Mouse (Mus musculus) CH12.LX (cell line): ENCODE results near the gene Spink4. TPM values are rescaled to one million over a fixed set of nuclear protein-coding genes. Genes with fewer than 3 reads are reported as not detected.
A peak's percentile ranks its signal among the peaks of the same experiment; 100 is the strongest.

Experiments used
- DNase-seq: peaks from one replicate; pipeline ENCODE4 v3.0.0-alpha.2; 2013; ENCODE audit errors: extremely low read depth
- H3K27ac ChIP-seq: 2 replicates; pipeline ENCODE4 v1.5.1; 2012; ENCODE audit warnings: low read depth, mild to moderate bottlenecking, control low read depth, moderate library complexity; ENCODE audit not compliant: insufficient read depth
- H3K27me3 ChIP-seq: replicated peaks from 2 replicates; pipeline ENCODE3; 2012; ENCODE audit warnings: inconsistent platforms
- H3K36me3 ChIP-seq, 2 experiments: replicated peaks in 1 of 2; 2 replicates each; pipeline versions ENCODE3 to v1.6.1; 2012; ENCODE audit warnings: inconsistent platforms in 1 of 2, low read length in 1 of 2, mild to moderate bottlenecking in 1 of 2, mixed read lengths in 1 of 2, moderate library complexity in 1 of 2; ENCODE audit not compliant: control insufficient read depth in 1 of 2, insufficient read depth in 1 of 2
- H3K4me1 ChIP-seq, 2 experiments: 2 replicates each; pipeline ENCODE4 v1.6.1; 2012; ENCODE audit warnings: inconsistent platforms in 1 of 2, moderate library complexity in 1 of 2; ENCODE audit not compliant: insufficient read depth in 2 of 2, control insufficient read depth in 1 of 2
- H3K4me2 ChIP-seq: 2 replicates; pipeline ENCODE4 v1.6.1; 2012; ENCODE audit warnings: low read depth, mild to moderate bottlenecking, control low read depth; ENCODE audit not compliant: poor library complexity, insufficient read depth, severe bottlenecking
- H3K4me3 ChIP-seq, 3 experiments: fragments of 150-350 bp in 1 of 3; sonication (generic) in 1 of 3; replicated peaks in 1 of 3; 2 replicates each; pipeline versions ENCODE3 to v1.5.1; 2011 to 2012; ENCODE audit warnings: low read depth in 2 of 3, low read length in 2 of 3, mild to moderate bottlenecking in 2 of 3, moderate library complexity in 2 of 3, control low read depth in 1 of 3, improper control_type of control experiment in 1 of 3, inconsistent platforms in 1 of 3, mixed read lengths in 1 of 3; ENCODE audit not compliant: poor library complexity in 1 of 3
- H3K79me2 ChIP-seq: replicated peaks from 2 replicates; pipeline ENCODE4 v1.6.1; 2012; ENCODE audit warnings: mild to moderate bottlenecking, moderate library complexity; ENCODE audit not compliant: control insufficient read depth, poor library complexity, insufficient read depth, severe bottlenecking; ENCODE audit errors: extremely low read depth
- H3K9ac ChIP-seq: 2 replicates; pipeline ENCODE4 v1.6.1; 2012; ENCODE audit warnings: low read depth, mild to moderate bottlenecking, control low read depth, moderate library complexity; ENCODE audit not compliant: insufficient read depth
- H3K9me3 ChIP-seq: replicated peaks from 2 replicates; pipeline ENCODE3; 2012; ENCODE audit warnings: low read length, inconsistent platforms, mixed read lengths
- BHLHE40 ChIP-seq: IDR thresholded peaks from 2 replicates; pipeline ENCODE4 v1.6.1; 2011; ENCODE audit warnings: mild to moderate bottlenecking, low read depth, low read length, improper control_type of control experiment
- CHD1 ChIP-seq: IDR thresholded peaks from 2 replicates; pipeline ENCODE4 v1.6.1; 2012; ENCODE audit warnings: low read depth, low read length, improper control_type of control experiment, inconsistent platforms
- CHD2 ChIP-seq: IDR thresholded peaks from 2 replicates; pipeline ENCODE4 v1.6.1; 2011; ENCODE audit warnings: low read length, improper control_type of control experiment
- CTCF ChIP-seq, 2 experiments: IDR thresholded peaks in 1 of 2; conservative IDR thresholded peaks in 1 of 2; 2 replicates each; pipeline ENCODE4 v1.5.1; 2011 to 2012; ENCODE audit warnings: low read depth in 2 of 2, low read length in 2 of 2, improper control_type of control experiment in 1 of 2, inconsistent platforms in 1 of 2, mild to moderate bottlenecking in 1 of 2, moderate library complexity in 1 of 2
- ELF1 ChIP-seq: IDR thresholded peaks from 2 replicates; pipeline ENCODE4 v1.6.1; 2014; ENCODE audit warnings: low read depth, mild to moderate bottlenecking, inconsistent platforms, low read length, improper control_type of control experiment
- ETS1 ChIP-seq: conservative IDR thresholded peaks from 2 replicates; pipeline ENCODE4 v1.6.1; 2012; ENCODE audit warnings: low read depth, mild to moderate bottlenecking, inconsistent platforms, low read length, improper control_type of control experiment, moderate library complexity
- GABPA ChIP-seq: IDR thresholded peaks from 2 replicates; pipeline ENCODE4 v1.6.1; 2012; ENCODE audit warnings: low read depth, low read length, improper control_type of control experiment, inconsistent platforms; ENCODE audit not compliant: insufficient replicate concordance
- IRF4 ChIP-seq: IDR thresholded peaks from 2 replicates; pipeline ENCODE4 v1.6.1; 2014; ENCODE audit warnings: low read depth, mild to moderate bottlenecking, inconsistent platforms, low read length, improper control_type of control experiment
- JUN ChIP-seq: IDR thresholded peaks from 2 replicates; pipeline ENCODE4 v1.6.1; 2011; ENCODE audit warnings: low read depth, mild to moderate bottlenecking, low read length, improper control_type of control experiment, moderate library complexity; ENCODE audit not compliant: insufficient read depth
- JUND ChIP-seq: conservative IDR thresholded peaks from 2 replicates; pipeline ENCODE4 v1.6.1; 2011; ENCODE audit warnings: low read depth, low read length, improper control_type of control experiment
- KAT2A ChIP-seq: IDR thresholded peaks from 2 replicates; pipeline ENCODE4 v1.6.1; 2012; ENCODE audit warnings: low read length, improper control_type of control experiment, inconsistent platforms; ENCODE audit not compliant: insufficient replicate concordance
- MAFK ChIP-seq: IDR thresholded peaks from 2 replicates; pipeline ENCODE4 v1.6.1; 2011; ENCODE audit warnings: low read length, improper control_type of control experiment; ENCODE audit not compliant: insufficient replicate concordance
- MAZ ChIP-seq: IDR thresholded peaks from 2 replicates; pipeline ENCODE4 v1.6.1; 2012; ENCODE audit warnings: low read depth, mild to moderate bottlenecking, inconsistent platforms, low read length, improper control_type of control experiment, moderate library complexity
- MEF2A ChIP-seq: IDR thresholded peaks from 2 replicates; pipeline ENCODE4 v1.6.1; 2014; ENCODE audit warnings: low read depth, mild to moderate bottlenecking, inconsistent platforms, low read length, improper control_type of control experiment, borderline replicate concordance
- MYC ChIP-seq: IDR thresholded peaks from 2 replicates; pipeline ENCODE4 v1.6.1; 2011; ENCODE audit warnings: low read depth, mild to moderate bottlenecking, improper control_type of control experiment, low read length
- NELFE ChIP-seq: IDR thresholded peaks from 2 replicates; pipeline ENCODE4 v1.6.1; 2011; ENCODE audit warnings: low read depth, low read length, improper control_type of control experiment
- POLR2A ChIP-seq: IDR thresholded peaks from 2 replicates; pipeline ENCODE4 v1.6.1; 2011; ENCODE audit warnings: low read depth, mild to moderate bottlenecking, improper control_type of control experiment, low read length
- POLR2AphosphoS2 ChIP-seq: IDR thresholded peaks from 2 replicates; pipeline ENCODE4 v1.6.1; 2011; ENCODE audit warnings: low read depth, low read length, improper control_type of control experiment
- RCOR1 ChIP-seq: conservative IDR thresholded peaks from 2 replicates; pipeline ENCODE4 v1.6.1; 2012; ENCODE audit warnings: low read depth, mild to moderate bottlenecking, inconsistent platforms, low read length, improper control_type of control experiment
- USF1 ChIP-seq: IDR thresholded peaks from 2 replicates; pipeline ENCODE4 v1.6.1; 2014; ENCODE audit warnings: low read depth, mild to moderate bottlenecking, inconsistent platforms, low read length, improper control_type of control experiment
- ZC3H11A ChIP-seq: IDR thresholded peaks from 2 replicates; pipeline ENCODE4 v1.6.1; 2012; ENCODE audit warnings: low read depth, mild to moderate bottlenecking, inconsistent platforms, low read length, improper control_type of control experiment
- ZKSCAN1 ChIP-seq: IDR thresholded peaks from 2 replicates; pipeline ENCODE4 v1.6.1; 2012; ENCODE audit warnings: low read depth, inconsistent platforms, low read length, improper control_type of control experiment, borderline replicate concordance
- ZMIZ1 ChIP-seq: IDR thresholded peaks from 2 replicates; pipeline ENCODE4 v1.6.1; 2012; ENCODE audit warnings: low read depth, mild to moderate bottlenecking, inconsistent platforms, low read length, improper control_type of control experiment
- ZNF384 ChIP-seq: IDR thresholded peaks from 2 replicates; pipeline ENCODE4 v1.6.1; 2012; ENCODE audit warnings: low read depth, low read length, improper control_type of control experiment, inconsistent platforms
- dilution Hi-C: fragments of 300-500 bp; cut with MboI; formaldehyde crosslinking; loops from 2 replicates; pipeline ENCODE4 v1.14.3; 2020; ENCODE audit warnings: low sequenced_read_pairs; ENCODE audit not compliant: extremely low pct_unique_long_range_greater_than_20kb, extremely low pct_ligation_motif_present
- in situ Hi-C: fragments of 300-500 bp; cut with MboI; formaldehyde crosslinking; loops from 3 replicates; pipeline ENCODE4 v1.14.3; 2019; ENCODE audit warnings: low sequenced_read_pairs, low pct_ligation_motif_present, low pct_unique_long_range_greater_than_20kb, mixed read lengths
- polyA plus RNA-seq: library from polyadenylated mRNA; unstranded; fragments of >175 nt; gene quantifications from 2 replicates; pipeline ENCODE4 v1.2.1, GENCODE M21; 2012; ENCODE audit warnings: low read depth; ENCODE audit not compliant: insufficient read length
- total RNA-seq, 2 experiments: library from RNA; depleted of rRNA; stranded (reverse); fragments of 300-350 nt in 1 of 2; fragments of >200 nt in 1 of 2; gene quantifications; 2 replicates each; pipeline ENCODE4 v1.2.3; 2012 to 2014

Spink4 gene
- total and polyA plus RNA-seq, 3 experiments = not detected

GRCm38 (mm10) chr4:40915947-40916346 is 3.9 kb upstream of the Spink4 start:
- DNase-seq = no peak
- in situ Hi-C loops (no loop called here), dilution Hi-C loops (no loop called here)
- Histone ChIP-seq H3K9me3 (peaks cover 3% of the 10 kb centered on the region), H3K4me1 (no peaks in the 10 kb centered on the region), H3K79me2 (no peaks in the 10 kb centered on the region), H3K36me3 (no peaks in the 10 kb centered on the region), H3K9ac (no peak overlapping the region), H3K27ac (no peak overlapping the region), H3K4me3 (no peak overlapping the region), H3K27me3 (peaks cover 1% of the 10 kb centered on the region), H3K4me2 (no peak overlapping the region)
- TF ChIP-seq ETS1 (no peak), USF1 (no peak), MYC (no peak), ZMIZ1 (no peak), NELFE (no peak), ZKSCAN1 (no peak), JUN (no peak), GABPA (no peak), BHLHE40 (no peak), POLR2A (no peak)

DNA sequence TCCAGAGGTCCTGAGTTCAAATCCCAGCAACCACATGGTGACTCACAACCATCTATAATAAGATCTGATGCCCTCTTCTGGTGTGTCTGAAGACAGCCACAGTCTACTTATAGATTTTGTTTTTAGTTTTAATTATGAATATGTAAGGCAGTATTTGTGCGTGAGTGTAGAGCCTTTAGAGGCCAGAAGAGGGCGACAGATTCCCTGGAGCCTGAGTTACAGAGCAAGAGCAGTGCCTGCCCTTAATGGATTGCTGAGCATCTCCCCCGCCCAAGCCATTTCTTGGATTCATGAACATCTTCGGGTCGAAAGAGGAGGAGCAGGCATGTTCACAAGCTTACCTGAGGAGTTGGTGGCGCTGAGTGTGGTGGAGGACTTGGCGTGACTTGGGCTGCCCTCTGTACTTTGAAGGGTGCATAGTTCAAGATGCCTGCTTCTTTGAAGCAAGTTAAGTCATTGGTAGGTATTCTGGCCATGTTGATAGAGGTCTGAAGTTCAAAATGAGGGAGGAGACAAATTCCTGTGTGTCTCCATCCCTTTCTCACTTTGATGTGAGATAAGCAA is 3.2 kb upstream of the Spink4 start:
- dilution Hi-C loops = no loop called here
- in situ Hi-C loops = no loop called here
- no peak overlapping the region for H3K27ac ChIP-seq

DNA sequence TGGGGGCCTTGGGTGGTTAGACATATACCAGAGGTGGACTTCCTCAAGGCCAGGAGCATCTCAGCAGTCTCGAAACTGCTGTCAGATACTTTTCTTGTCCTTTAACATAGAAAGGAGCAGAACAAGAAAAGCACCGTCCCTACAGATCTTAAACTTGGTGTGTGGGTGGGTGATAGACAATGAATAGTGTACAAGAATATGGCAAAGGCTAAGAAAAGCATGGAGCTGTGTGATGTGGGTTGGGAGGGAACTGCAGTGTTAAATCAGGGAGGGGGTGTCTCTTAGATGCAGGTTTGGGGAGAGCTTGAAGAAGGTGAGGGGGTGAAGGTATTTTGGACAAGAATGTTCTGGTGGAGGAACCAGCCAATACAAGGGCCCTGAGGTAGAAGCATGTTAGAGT is 724 bp downstream of the Spink4 start:
- in situ Hi-C loops = no loop called here
- no peak overlapping the region for H3K4me3 ChIP-seq
- H3K27ac ChIP-seq = no peak overlapping the region
- H3K9me3 ChIP-seq = peaks cover 3% of the 10 kb centered on the region
- no peaks in the 10 kb centered on the region for H3K4me1 ChIP-seq
- H3K36me3 ChIP-seq = no peaks in the 10 kb centered on the region
- DNase-seq = no peak
- TF ChIP-seq JUND (no peak), KAT2A (no peak), MEF2A (no peak), POLR2AphosphoS2 (no peak), ZMIZ1 (no peak), MAZ (no peak), ZKSCAN1 (no peak), ZNF384 (no peak), MAFK (no peak), ELF1 (no peak), ZC3H11A (no peak), POLR2A (no peak), IRF4 (no peak), CHD1 (no peak)
- H3K27me3 ChIP-seq = peaks cover 1% of the 10 kb centered on the region
- no peak overlapping the region for H3K4me2 ChIP-seq
- no peak overlapping the region for H3K9ac ChIP-seq
- no peaks in the 10 kb centered on the region for H3K79me2 ChIP-seq
- dilution Hi-C loops = no loop called here

More for the DNA sequence above, 3.2 kb upstream of the Spink4 start:
- TF ChIP-seq CHD2 (no peak), ZMIZ1 (no peak), CTCF (conservative IDR thresholded peaks at IDR 0.05 in 1 of 2, IDR thresholded peaks at IDR 0.05 in 1 of 2; ENCODE audit: low read depth in 2 of 2, low read length in 2 of 2) (peak in 1 of 2 experiments; percentile 15; a peak in 1 of 4 replicates), POLR2AphosphoS2 (no peak), RCOR1 (no peak)
- TF ChIP-seq, all 38 proteins: peak for 1
- Histone ChIP-seq H3K4me3 (no peak overlapping the region), H3K9ac (no peak overlapping the region), H3K79me2 (no peaks in the 10 kb centered on the region), H3K4me1 (no peaks in the 10 kb centered on the region), H3K4me2 (no peak overlapping the region), H3K27me3 (peaks cover 1% of the 10 kb centered on the region), H3K36me3 (no peaks in the 10 kb centered on the region), H3K9me3 (peaks cover 3% of the 10 kb centered on the region)
- no peak for DNase-seq
